In genomic region chr7:75587727-75588126, GRCm38 (mm10) we compare ENCODE assay signal across 11 mouse cellular contexts.
DNase-seq lines count a peak whose midpoint lies in the region; ATAC-seq and TF ChIP-seq lines count a peak whose summit lies in the region.
"Had no signal": no experiment of that assay in that cellular context is flagged by ENCODE, and none has a peak within 500 bp of the region (broad histone marks: within the 10 kb centered on the region; RNA-seq: fewer than 3 reads in every experiment).

No protein-coding gene starts in this region.

- H3K9ac ChIP-seq in lung, postnatal 0 days (replicated peaks; ENCODE audit: low read depth): no peak overlapping the region
- no peak overlapping the region for H3K9ac ChIP-seq in forebrain, embryonic 14.5 days (ENCODE audit: low read length)
- H3K9ac ChIP-seq: embryonic facial prominence, embryonic 15.5 days; hindbrain, embryonic 12.5 days had no signal

- H3K9me3 ChIP-seq in lung, postnatal 0 days (ENCODE audit: low read length): no peaks in the 10 kb centered on the region
- no peaks in the 10 kb centered on the region for H3K9me3 ChIP-seq in forebrain, embryonic 14.5 days (replicated peaks; ENCODE audit: control insufficient read depth, low read length)
- H3K9me3 ChIP-seq: embryonic facial prominence, embryonic 15.5 days; hindbrain, embryonic 12.5 days had no signal

- WGBS in lung, postnatal 0 days: 60% methylated on average over 5 of the region's 5 CpGs
- 92% methylated on average over 5 of the region's 5 CpGs for WGBS in forebrain, embryonic 14.5 days

- peaks cover 23% of the 10 kb centered on the region; the same call in 1 of the 2 replicates for H3K4me1 ChIP-seq in lung, postnatal 0 days (ENCODE audit: insufficient read depth, low read depth, low read length)
- no peaks in the 10 kb centered on the region for H3K4me1 ChIP-seq in forebrain, embryonic 14.5 days (ENCODE audit: control insufficient read depth, insufficient read depth, low read length)
- H3K4me1 ChIP-seq: embryonic facial prominence, embryonic 15.5 days; hindbrain, embryonic 12.5 days had no signal

- DNase-seq in heart, adult 11 months: peak; percentile 93
- DNase-seq in heart, postnatal 14 days: no peak
- peak; percentile 90 for DNase-seq in 416B (ENCODE audit: low read depth)
- DNase-seq in lung, postnatal 0 days (ENCODE audit: low spot score): peak; percentile 56
- DNase-seq in layer of hippocampus, adult 11-12 months (ENCODE audit: low spot score): no peak
- no peak for DNase-seq in embryo, embryonic 11 days
- DNase-seq in forebrain, embryonic 14.5 days (ENCODE audit: low spot score): no peak
- DNase-seq: retina, postnatal 1 day had no signal

- H3K4me2 ChIP-seq in lung, postnatal 0 days (replicated peaks; ENCODE audit: low read depth, low read length): peak overlapping the region; percentile 45
- H3K4me2 ChIP-seq in forebrain, embryonic 14.5 days (ENCODE audit: low read length): no peak overlapping the region
- H3K4me2 ChIP-seq: embryonic facial prominence, embryonic 15.5 days; hindbrain, embryonic 12.5 days had no signal

- peak overlapping the region; percentile 57 for H3K27ac ChIP-seq in lung, postnatal 0 days (ENCODE audit: low read length)
- H3K27ac ChIP-seq in forebrain, embryonic 14.5 days (ENCODE audit: low read depth, low read length): no peak overlapping the region
- H3K27ac ChIP-seq: embryonic facial prominence, embryonic 15.5 days; hindbrain, embryonic 12.5 days had no signal

- peak overlapping the region; percentile 17; the same call in 1 of the 2 replicates for H3K4me3 ChIP-seq in lung, postnatal 0 days (ENCODE audit: low read depth, low read length)
- no peak overlapping the region for H3K4me3 ChIP-seq in forebrain, embryonic 14.5 days (ENCODE audit: low read depth, low read length)
- H3K4me3 ChIP-seq: embryonic facial prominence, embryonic 15.5 days; hindbrain, embryonic 12.5 days had no signal

- peaks cover 3% of the 10 kb centered on the region; the same call in 1 of the 2 replicates for H3K36me3 ChIP-seq in lung, postnatal 0 days (ENCODE audit: insufficient read depth, low read length)
- no peaks in the 10 kb centered on the region for H3K36me3 ChIP-seq in forebrain, embryonic 14.5 days (ENCODE audit: control insufficient read depth, insufficient read depth, low read length)
- H3K36me3 ChIP-seq: embryonic facial prominence, embryonic 15.5 days; hindbrain, embryonic 12.5 days had no signal

- TF ChIP-seq EP300 in lung, postnatal 0 days (IDR thresholded peaks at IDR 0.05): no peak

- peak; percentile 79 for ATAC-seq in erythroblast, adult 5-6 weeks (replicated peaks; ENCODE audit: low FRiP score, poor library complexity, severe bottlenecking)
- ATAC-seq in lung, postnatal 0 days: 0 out of 2 replicates have a peak, but pooled peaks have one; percentile 10
- ATAC-seq in forebrain, embryonic 14.5 days: no peak

- no peak for TF ChIP-seq CTCF in lung, postnatal 0 days (IDR thresholded peaks at IDR 0.05)

- H3K27me3 ChIP-seq in lung, postnatal 0 days (replicated peaks; ENCODE audit: insufficient read depth, low read length): no peaks in the 10 kb centered on the region
- no peaks in the 10 kb centered on the region for H3K27me3 ChIP-seq in forebrain, embryonic 14.5 days (replicated peaks; ENCODE audit: control insufficient read depth, insufficient read depth, low read length)
- H3K27me3 ChIP-seq: embryonic facial prominence, embryonic 15.5 days; hindbrain, embryonic 12.5 days had no signal

- intact Hi-C loops in heart, postnatal 14 days (cut with DNase I): no loop called here

Comparison
In these comparisons a context has a peak if more than half of its experiments do, and no peak if none do; other contexts are left out.
1. DNase-seq: peak in heart, adult 11 months (single experiment), 416B (single experiment) and lung, postnatal 0 days (single experiment); none in heart, postnatal 14 days (0 of 2), layer of hippocampus, adult 11-12 months (single experiment), embryo, embryonic 11 days (single experiment) and forebrain, embryonic 14.5 days (single experiment).